Mouse (Mus musculus): ENCODE results near the gene Lypd6b.

Lypd6b gene

GRCm38 (mm10) chr2:49827756-49828155 lies 40.3 kb downstream of the Lypd6b start:
- DNase-seq, result no peak

- DNase-seq, result no peak
Observed at GRCm38 (mm10) chr2:49830369-49830768, 42.9 kb downstream of the Lypd6b start.

- no peak for DNase-seq
Observed at GRCm38 (mm10) chr2:49832277-49832803, 44.9 kb downstream of the Lypd6b start.

- DNase-seq, result no peak
Observed at GRCm38 (mm10) chr2:49837454-49838059, 50.1 kb downstream of the Lypd6b start.

GRCm38 (mm10) chr2:49838611-49839010 lies 51.1 kb downstream of the Lypd6b start:
- no peak for DNase-seq

GRCm38 (mm10) chr2:49840573-49840972 lies 53.1 kb downstream of the Lypd6b start:
- DNase-seq, result no peak

- no peak for DNase-seq
Observed at GRCm38 (mm10) chr2:49841089-49841488, 53.6 kb downstream of the Lypd6b start.

- no peak for DNase-seq
Observed at GRCm38 (mm10) chr2:49845104-49845503, 57.6 kb downstream of the Lypd6b start.

GRCm38 (mm10) chr2:49846097-49846496 lies 58.6 kb downstream of the Lypd6b start:
- DNase-seq, result peak in 1 of 2 experiments; percentile 22

- DNase-seq, result no peak
Observed at GRCm38 (mm10) chr2:49846880-49847279, 59.4 kb downstream of the Lypd6b start.

- peak in 1 of 2 experiments; percentile 20 for DNase-seq
Observed at GRCm38 (mm10) chr2:49847831-49848230, 60.3 kb downstream of the Lypd6b start.

- no peak for DNase-seq
Observed at GRCm38 (mm10) chr2:49849771-49850170, 62.3 kb downstream of the Lypd6b start.

- DNase-seq, result no peak
Observed at GRCm38 (mm10) chr2:49851977-49852376, 64.5 kb downstream of the Lypd6b start.

GRCm38 (mm10) chr2:49856161-49856564 lies 68.7 kb downstream of the Lypd6b start:
- DNase-seq, result no peak

- DNase-seq, result no peak
Observed at GRCm38 (mm10) chr2:49856584-49856983, 69.1 kb downstream of the Lypd6b start.

- DNase-seq, result no peak
Observed at GRCm38 (mm10) chr2:49860219-49860962, 72.9 kb downstream of the Lypd6b start.

- DNase-seq, result no peak
Observed at GRCm38 (mm10) chr2:49860969-49861592, 73.6 kb downstream of the Lypd6b start.

- DNase-seq, result no peak
Observed at GRCm38 (mm10) chr2:49861658-49862057, 74.2 kb downstream of the Lypd6b start.

- DNase-seq, result no peak
Observed at GRCm38 (mm10) chr2:49868116-49868858, 80.8 kb downstream of the Lypd6b start.

GRCm38 (mm10) chr2:49869044-49869443 lies 81.6 kb downstream of the Lypd6b start:
- DNase-seq, result no peak

GRCm38 (mm10) chr2:49869782-49870514 lies 82.5 kb downstream of the Lypd6b start:
- no peak for DNase-seq

GRCm38 (mm10) chr2:49871012-49871411 lies 83.5 kb downstream of the Lypd6b start:
- no peak for DNase-seq

Data from thymus, adult 18-20 months (tissue).